Mouse (Mus musculus) WW6 (cell line): Measurements from ENCODE around the gene Gm7029.

Source experiments
- DNase-seq: peaks from one replicate; pipeline ENCODE4 v3.0.0-alpha.2; 2013; ENCODE audit warnings: low read depth, low spot score

Gene Gm7029

GRCm38 (mm10) chr17:33913264-33913663 is 39.6 kb downstream of the Gm7029 start:
- DNase-seq = no peak

- DNase-seq = no peak
Measured at GRCm38 (mm10) chr17:33913905-33914304, 40.3 kb downstream of the Gm7029 start.

- DNase-seq = no peak
Measured at GRCm38 (mm10) chr17:33914969-33915391, 41.3 kb downstream of the Gm7029 start.

GRCm38 (mm10) chr17:33915671-33916250 is 42.1 kb downstream of the Gm7029 start, which contains the start of the genes Tapbp and Zbtb22:
Gene Tapbp, plus strand, starts transcription at chr17:33915899.
Gene Zbtb22, plus strand, starts transcription at chr17:33915904.
- peak; percentile 98 for DNase-seq

- DNase-seq = no peak
Measured at GRCm38 (mm10) chr17:33916294-33916693, 42.7 kb downstream of the Gm7029 start.

- no peak for DNase-seq
Measured at GRCm38 (mm10) chr17:33916847-33917655, 43.4 kb downstream of the Gm7029 start.

- DNase-seq = no peak
Measured at GRCm38 (mm10) chr17:33917656-33918292, 44.1 kb downstream of the Gm7029 start.

- no peak for DNase-seq
Measured at GRCm38 (mm10) chr17:33918293-33919203, 44.9 kb downstream of the Gm7029 start.

GRCm38 (mm10) chr17:33919351-33920281 is 46.0 kb downstream of the Gm7029 start:
- DNase-seq = no peak

GRCm38 (mm10) chr17:33920282-33921097 is 46.9 kb downstream of the Gm7029 start:
- DNase-seq = no peak

- DNase-seq = no peak
Measured at GRCm38 (mm10) chr17:33921361-33921760, 47.7 kb downstream of the Gm7029 start.
